ENCODE assay signal across 14 mouse cellular contexts in the genomic region with DNA sequence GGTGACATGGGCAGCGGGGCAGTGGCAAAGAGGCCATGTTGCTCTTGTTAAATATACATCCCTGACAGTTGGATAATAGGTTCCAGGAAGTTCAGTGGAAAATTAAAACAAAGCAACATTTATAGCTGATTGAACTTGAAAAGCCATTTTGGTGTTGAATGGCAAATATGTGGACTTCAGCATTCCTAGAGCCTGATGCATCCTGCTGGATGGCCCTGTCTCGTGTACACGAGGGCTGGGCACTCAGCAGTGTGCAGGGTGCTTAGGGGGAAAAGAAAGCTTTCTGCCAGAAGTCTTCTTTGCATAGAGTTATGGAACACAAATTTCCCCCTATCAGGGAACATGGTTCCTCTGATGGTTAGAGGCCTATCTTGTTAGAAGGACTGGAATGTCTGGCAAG.
DNase-seq lines count a peak whose midpoint lies in the region; ATAC-seq and TF ChIP-seq lines count a peak whose summit lies in the region.
"Had no signal": no experiment of that assay in that cellular context is flagged by ENCODE, and none has a peak within 500 bp of the region (broad histone marks: within the 10 kb centered on the region; RNA-seq: fewer than 3 reads in every experiment).

No protein-coding gene starts in this region.

- TF ChIP-seq EP300 in heart, postnatal 0 days (IDR thresholded peaks at IDR 0.05; ENCODE audit: low read depth): no peak

- H3K4me1 ChIP-seq in hindbrain, embryonic 16.5 days (ENCODE audit: control insufficient read depth, insufficient read depth, low read depth, low read length): peaks cover 7% of the 10 kb centered on the region; the same call in 1 of the 2 replicates
- peaks cover 12% of the 10 kb centered on the region; the same call in 1 of the 2 replicates for H3K4me1 ChIP-seq in hindbrain, embryonic 13.5 days (replicated peaks)
- H3K4me1 ChIP-seq in embryonic facial prominence, embryonic 11.5 days (ENCODE audit: control insufficient read depth, insufficient read depth, low read length): peaks cover 2% of the 10 kb centered on the region; the same call in 1 of the 2 replicates
- peaks cover 27% of the 10 kb centered on the region for H3K4me1 ChIP-seq in heart, postnatal 0 days (ENCODE audit: control insufficient read depth, insufficient read depth)
- H3K4me1 ChIP-seq: midbrain, embryonic 13.5 days had no signal

- 0 out of 2 replicates have a peak overlapping the region, but pooled peaks have one; percentile 24 for H3K27ac ChIP-seq in hindbrain, embryonic 16.5 days (ENCODE audit: low read depth, low read length)
- H3K27ac ChIP-seq in hindbrain, embryonic 13.5 days: no peak overlapping the region
- H3K27ac ChIP-seq in embryonic facial prominence, embryonic 11.5 days (replicated peaks; ENCODE audit: low read depth, low read length): no peak overlapping the region
- peak overlapping the region; percentile 80 for H3K27ac ChIP-seq in heart, postnatal 0 days (ENCODE audit: low read depth)
- H3K27ac ChIP-seq: forebrain, embryonic 10.5 days; hindbrain, embryonic 14.5 days; liver, embryonic 14.5 days; midbrain, embryonic 13.5 days; neural tube, embryonic 13.5 days had no signal

- no peak for ATAC-seq in hindbrain, embryonic 16.5 days
- no peak for ATAC-seq in hindbrain, embryonic 13.5 days (ENCODE audit: low FRiP score)
- no peak for ATAC-seq in embryonic facial prominence, embryonic 11.5 days (replicated peaks; ENCODE audit: insufficient number of reproducible peaks, low FRiP score, low TSS enrichment, low read depth)
- peak; percentile 91 for ATAC-seq in heart, postnatal 0 days (ENCODE audit: insufficient read depth, low read depth)
- ATAC-seq: midbrain, embryonic 13.5 days had no signal

- no peak overlapping the region for H3K4me3 ChIP-seq in hindbrain, embryonic 16.5 days (ENCODE audit: low read length)
- no peak overlapping the region for H3K4me3 ChIP-seq in hindbrain, embryonic 13.5 days
- no peak overlapping the region for H3K4me3 ChIP-seq in embryonic facial prominence, embryonic 11.5 days (ENCODE audit: low read depth, low read length)
- no peak overlapping the region for H3K4me3 ChIP-seq in heart, postnatal 0 days (ENCODE audit: low read depth, low read length)
- H3K4me3 ChIP-seq: forebrain, embryonic 10.5 days; midbrain, embryonic 13.5 days; neural tube, embryonic 13.5 days had no signal

- TF ChIP-seq CTCF in heart, postnatal 0 days (IDR thresholded peaks at IDR 0.05; ENCODE audit: low read depth): no peak

- intact Hi-C loops in left cerebral cortex, postnatal 14 days (cut with DNase I): no loop called here

- no peak overlapping the region for H3K4me2 ChIP-seq in hindbrain, embryonic 16.5 days (ENCODE audit: low read length)
- H3K4me2 ChIP-seq in hindbrain, embryonic 13.5 days: no peak overlapping the region
- H3K4me2 ChIP-seq in embryonic facial prominence, embryonic 11.5 days (ENCODE audit: low read depth, low read length): no peak overlapping the region
- peak overlapping the region; percentile 17; the same call in 1 of the 2 replicates for H3K4me2 ChIP-seq in heart, postnatal 0 days (ENCODE audit: low read depth, low read length)
- H3K4me2 ChIP-seq: hindbrain, embryonic 14.5 days; midbrain, embryonic 13.5 days; neural tube, embryonic 13.5 days had no signal

- no peaks in the 10 kb centered on the region for H3K27me3 ChIP-seq in hindbrain, embryonic 16.5 days (replicated peaks; ENCODE audit: control insufficient read depth, insufficient read depth, low read length)
- H3K27me3 ChIP-seq in hindbrain, embryonic 13.5 days: no peaks in the 10 kb centered on the region
- no peaks in the 10 kb centered on the region for H3K27me3 ChIP-seq in embryonic facial prominence, embryonic 11.5 days (ENCODE audit: control insufficient read depth, insufficient read depth, low read length)
- H3K27me3 ChIP-seq in heart, postnatal 0 days (ENCODE audit: control insufficient read depth, insufficient read depth, low read length): no peaks in the 10 kb centered on the region
- H3K27me3 ChIP-seq: midbrain, embryonic 13.5 days; neural tube, embryonic 13.5 days had no signal

- 47% methylated on average over 3 of the region's 3 CpGs for WGBS in hindbrain, embryonic 16.5 days
- 25% methylated on average over 3 of the region's 3 CpGs for WGBS in hindbrain, embryonic 13.5 days
- 22% methylated on average over 3 of the region's 3 CpGs for WGBS in embryonic facial prominence, embryonic 11.5 days
- 19% methylated on average over 3 of the region's 3 CpGs for WGBS in heart, postnatal 0 days

- no peaks in the 10 kb centered on the region for H3K36me3 ChIP-seq in hindbrain, embryonic 16.5 days (ENCODE audit: control insufficient read depth, insufficient read depth, low read length)
- no peaks in the 10 kb centered on the region for H3K36me3 ChIP-seq in hindbrain, embryonic 13.5 days
- H3K36me3 ChIP-seq in embryonic facial prominence, embryonic 11.5 days (replicated peaks; ENCODE audit: control insufficient read depth, insufficient read depth, low read depth, low read length): no peaks in the 10 kb centered on the region
- no peaks in the 10 kb centered on the region for H3K36me3 ChIP-seq in heart, postnatal 0 days (replicated peaks; ENCODE audit: control insufficient read depth, insufficient read depth, low read length)
- H3K36me3 ChIP-seq: forebrain, embryonic 10.5 days; midbrain, embryonic 13.5 days; neural tube, embryonic 13.5 days had no signal

- no peak overlapping the region for H3K9ac ChIP-seq in hindbrain, embryonic 16.5 days (ENCODE audit: low read depth, low read length)
- no peak overlapping the region for H3K9ac ChIP-seq in hindbrain, embryonic 13.5 days
- H3K9ac ChIP-seq in embryonic facial prominence, embryonic 11.5 days (replicated peaks; ENCODE audit: low read length): no peak overlapping the region
- no peak overlapping the region for H3K9ac ChIP-seq in heart, postnatal 0 days (replicated peaks; ENCODE audit: low read depth, low read length)
- H3K9ac ChIP-seq: hindbrain, embryonic 14.5 days; liver, embryonic 14.5 days; midbrain, embryonic 13.5 days; neural tube, embryonic 13.5 days had no signal

- peak; percentile 39 for DNase-seq in 3134 (ENCODE audit: extremely low read depth, insufficient read length, low spot score)
- peak; percentile 8 for DNase-seq in embryonic facial prominence, embryonic 11.5 days (ENCODE audit: low spot score)
- peak; percentile 51 for DNase-seq in heart, postnatal 0 days (ENCODE audit: low spot score)
- DNase-seq in spleen, postnatal 36 days (ENCODE audit: low spot score in 2 of 2): no peak
- no peak for DNase-seq in left cerebral cortex, postnatal 14 days (ENCODE audit: low spot score in 2 of 2)
- DNase-seq in c-Kit-positive CD71-positive TER-119-positive erythroid progenitor cells, embryonic 14.5 days (ENCODE audit: low spot score): no peak
- DNase-seq: adrenal gland, adult 8-10 months had no signal

- no peaks in the 10 kb centered on the region for H3K9me3 ChIP-seq in hindbrain, embryonic 16.5 days (ENCODE audit: control insufficient read depth, low read length)
- H3K9me3 ChIP-seq in hindbrain, embryonic 13.5 days: no peaks in the 10 kb centered on the region
- no peaks in the 10 kb centered on the region for H3K9me3 ChIP-seq in embryonic facial prominence, embryonic 11.5 days (replicated peaks; ENCODE audit: control insufficient read depth, low read length)
- H3K9me3 ChIP-seq in heart, postnatal 0 days (replicated peaks; ENCODE audit: control insufficient read depth, low read length): no peaks in the 10 kb centered on the region
- H3K9me3 ChIP-seq: forebrain, embryonic 10.5 days; midbrain, embryonic 13.5 days; neural tube, embryonic 13.5 days had no signal

Comparison
In these comparisons a context has a peak if more than half of its experiments do, and no peak if none do; other contexts are left out.
1. H3K27ac ChIP-seq: peak in hindbrain, embryonic 16.5 days (single experiment) and heart, postnatal 0 days (single experiment); none in hindbrain, embryonic 13.5 days (single experiment) and embryonic facial prominence, embryonic 11.5 days (single experiment).
2. DNase-seq: peak in 3134 (single experiment), embryonic facial prominence, embryonic 11.5 days (single experiment) and heart, postnatal 0 days (single experiment); none in spleen, postnatal 36 days (0 of 2), left cerebral cortex, postnatal 14 days (0 of 2) and c-Kit-positive CD71-positive TER-119-positive erythroid progenitor cells, embryonic 14.5 days (single experiment).